Mouse (Mus musculus): ENCODE results near the gene Cldn13.

DNA sequence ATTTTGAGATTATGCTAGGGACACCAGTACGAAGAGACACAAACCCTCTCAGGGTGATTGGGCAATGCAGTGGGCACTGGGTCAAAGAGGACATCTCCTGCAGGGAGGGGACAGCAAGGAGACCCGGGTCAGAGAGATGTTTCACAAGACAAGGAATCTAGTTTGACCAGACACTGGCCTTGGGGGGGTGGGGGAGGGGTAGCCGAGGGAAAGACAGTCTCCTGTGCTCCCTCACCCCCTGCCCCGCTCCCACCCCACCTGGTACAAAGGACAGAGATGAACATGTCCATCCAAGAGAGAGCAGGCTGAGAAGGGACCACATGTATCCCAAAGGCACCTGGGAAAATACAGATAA is 32.7 kb upstream of the Cldn13 start:
- TF ChIP-seq TAL1 (IDR thresholded peaks at IDR 0.05; ENCODE audit: low read length) (no peak), GATA1 (IDR thresholded peaks at IDR 0.05; ENCODE audit: low read length) (no peak)

All from erythroblast, embryonic 14.5 days (primary cell).